Comparison of ENCODE assay signal across 8 mouse cellular contexts in genomic region chrX:105928861-105929477, GRCm38 (mm10). TPM values are rescaled to one million over a fixed set of nuclear protein-coding genes. Genes with fewer than 3 reads are reported as not detected.
DNase-seq lines count a peak whose midpoint lies in the region; ATAC-seq and TF ChIP-seq lines count a peak whose summit lies in the region.

TSS of gene Atrx (minus strand) at chrX:105929403.

- WGBS in heart, embryonic 11.5 days (ENCODE audit: insufficient replicate concordance), result 16% methylated on average over 42 of the region's 42 CpGs
- 28% methylated on average over 42 of the region's 42 CpGs for WGBS in kidney, postnatal 0 days
- WGBS in liver, embryonic 11.5 days, result 12% methylated on average over 42 of the region's 42 CpGs
- WGBS in stomach, embryonic 14.5 days, result 23% methylated on average over 42 of the region's 42 CpGs

- H3K27me3 ChIP-seq in C2C12 (ENCODE audit: control insufficient read depth, insufficient read depth, insufficient read length), result no peaks in the 10 kb centered on the region
- peaks cover 3% of the 10 kb centered on the region; the same call in 1 of the 2 replicates for H3K27me3 ChIP-seq in erythroblast, embryonic 14.5 days (ENCODE audit: control insufficient read depth)
- no peaks in the 10 kb centered on the region for H3K27me3 ChIP-seq in heart, embryonic 11.5 days (ENCODE audit: control insufficient read depth, insufficient read depth, low read length)
- H3K27me3 ChIP-seq in kidney, postnatal 0 days (ENCODE audit: insufficient read depth, low read length), result no peaks in the 10 kb centered on the region
- H3K27me3 ChIP-seq in liver, embryonic 11.5 days (replicated peaks; ENCODE audit: control insufficient read depth, insufficient read depth, low read length), result no peaks in the 10 kb centered on the region
- no peaks in the 10 kb centered on the region for H3K27me3 ChIP-seq in stomach, embryonic 14.5 days (ENCODE audit: control insufficient read depth, insufficient read depth, low read length)

- H3K9me3 ChIP-seq in erythroblast, embryonic 14.5 days (ENCODE audit: control insufficient read depth, low read length), result peaks cover 10% of the 10 kb centered on the region
- no peaks in the 10 kb centered on the region for H3K9me3 ChIP-seq in heart, embryonic 11.5 days (replicated peaks; ENCODE audit: control insufficient read depth, low read length)
- H3K9me3 ChIP-seq in kidney, postnatal 0 days (replicated peaks; ENCODE audit: low read length), result no peaks in the 10 kb centered on the region
- no peaks in the 10 kb centered on the region for H3K9me3 ChIP-seq in liver, embryonic 11.5 days (ENCODE audit: control insufficient read depth, low read length)
- H3K9me3 ChIP-seq in stomach, embryonic 14.5 days (ENCODE audit: control insufficient read depth, low read depth, low read length), result no peaks in the 10 kb centered on the region

- peak; percentile 92 for ATAC-seq in heart, embryonic 11.5 days (replicated peaks; ENCODE audit: insufficient number of reproducible peaks, low FRiP score, low TSS enrichment)
- peak; percentile 93 for ATAC-seq in kidney, postnatal 0 days (replicated peaks; ENCODE audit: low FRiP score, low read depth)
- ATAC-seq in liver, embryonic 11.5 days (replicated peaks; ENCODE audit: low FRiP score), result peak; percentile 95
- peak; percentile 93 for ATAC-seq in stomach, embryonic 14.5 days (ENCODE audit: insufficient number of reproducible peaks, insufficient read depth, low FRiP score, low read depth)

- peak; percentile 95 for DNase-seq in brain, embryonic 14.5 days (ENCODE audit: low read depth)
- DNase-seq in kidney, postnatal 0 days (ENCODE audit: low spot score), result peak; percentile 93
- peak; percentile 69 for DNase-seq in liver, embryonic 11.5 days (ENCODE audit: low spot score)
- peak; percentile 84 for DNase-seq in naive thymus-derived CD4-positive, alpha-beta T cell, adult 2 months (ENCODE audit: low read depth)

- TF ChIP-seq CTCF in C2C12 (IDR thresholded peaks at IDR 0.05; ENCODE audit: control insufficient read depth, insufficient read depth, insufficient read length), result no peak
- TF ChIP-seq CTCF in brain, embryonic 14.5 days (IDR thresholded peaks at IDR 0.05; ENCODE audit: borderline replicate concordance, extremely low read depth, insufficient read depth, insufficient read length), result no peak
- no peak for TF ChIP-seq CTCF in kidney, postnatal 0 days (IDR thresholded peaks at IDR 0.05; ENCODE audit: low read depth)

- H3K4me1 ChIP-seq in erythroblast, embryonic 14.5 days (ENCODE audit: control insufficient read depth), result peaks cover 23% of the 10 kb centered on the region
- H3K4me1 ChIP-seq in heart, embryonic 11.5 days (ENCODE audit: control insufficient read depth, insufficient read depth, low read length), result peaks cover 4% of the 10 kb centered on the region
- no peaks in the 10 kb centered on the region for H3K4me1 ChIP-seq in kidney, postnatal 0 days (replicated peaks; ENCODE audit: insufficient read depth, low read length)
- H3K4me1 ChIP-seq in liver, embryonic 11.5 days (replicated peaks; ENCODE audit: control insufficient read depth, insufficient read depth, low read length), result peaks cover 5% of the 10 kb centered on the region; the same call in 1 of the 2 replicates
- H3K4me1 ChIP-seq in stomach, embryonic 14.5 days (ENCODE audit: control insufficient read depth, insufficient read depth, low read length), result 0 out of 2 replicates have a peak, but pooled peaks cover 3% of the 10 kb centered on the region

- TF ChIP-seq POLR2A in brain, embryonic 14.5 days (IDR thresholded peaks at IDR 0.05; ENCODE audit: borderline replicate concordance, extremely low read depth, insufficient read depth, insufficient read length, poor library complexity, severe bottlenecking), result peak; percentile 35; the same call in 1 of the 2 replicates

- H3K9ac ChIP-seq in heart, embryonic 11.5 days (ENCODE audit: low read depth, low read length), result peak within 1 kb of the TSS; percentile 94
- H3K9ac ChIP-seq in kidney, postnatal 0 days (ENCODE audit: low read depth, low read length), result peak within 1 kb of the TSS; percentile 86
- peak within 1 kb of the TSS; percentile 87 for H3K9ac ChIP-seq in liver, embryonic 11.5 days (ENCODE audit: low read depth, low read length)
- H3K9ac ChIP-seq in stomach, embryonic 14.5 days (replicated peaks; ENCODE audit: low read depth, low read length), result peak within 1 kb of the TSS; percentile 81

- H3ac ChIP-seq in C2C12 (ENCODE audit: control insufficient read depth, insufficient read length, low read depth), result peak within 1 kb of the TSS; percentile 84

- peaks cover 42% of the 10 kb centered on the region for H3K79me3 ChIP-seq in C2C12 (ENCODE audit: low read depth)

- peaks cover 3% of the 10 kb centered on the region for H3K36me3 ChIP-seq in C2C12 (ENCODE audit: control insufficient read depth, insufficient read depth)
- peaks cover 4% of the 10 kb centered on the region for H3K36me3 ChIP-seq in erythroblast, embryonic 14.5 days (ENCODE audit: control insufficient read depth)
- H3K36me3 ChIP-seq in heart, embryonic 11.5 days (ENCODE audit: control insufficient read depth, insufficient read depth, low read length), result no peaks in the 10 kb centered on the region
- no peaks in the 10 kb centered on the region for H3K36me3 ChIP-seq in kidney, postnatal 0 days (ENCODE audit: insufficient read depth, low read length)
- no peaks in the 10 kb centered on the region for H3K36me3 ChIP-seq in liver, embryonic 11.5 days (ENCODE audit: control insufficient read depth, insufficient read depth, low read length)
- H3K36me3 ChIP-seq in stomach, embryonic 14.5 days (ENCODE audit: control insufficient read depth, insufficient read depth, low read length), result no peaks in the 10 kb centered on the region

- H3K27ac ChIP-seq in heart, embryonic 11.5 days (ENCODE audit: low read depth, low read length), result peak within 1 kb of the TSS; percentile 95
- H3K27ac ChIP-seq in kidney, postnatal 0 days, result peak within 1 kb of the TSS; percentile 94
- H3K27ac ChIP-seq in liver, embryonic 11.5 days (ENCODE audit: low read depth, low read length), result peak within 1 kb of the TSS; percentile 85
- peak within 1 kb of the TSS; percentile 87 for H3K27ac ChIP-seq in stomach, embryonic 14.5 days (ENCODE audit: low read length)

- H3K4me3 ChIP-seq in C2C12 (ENCODE audit: insufficient read depth, poor library complexity, severe bottlenecking), result peak within 1 kb of the TSS; percentile 66
- peak within 1 kb of the TSS; percentile 91 for H3K4me3 ChIP-seq in erythroblast, embryonic 14.5 days (replicated peaks)
- H3K4me3 ChIP-seq in heart, embryonic 11.5 days (ENCODE audit: low read depth, low read length), result peak within 1 kb of the TSS; percentile 71
- peak within 1 kb of the TSS; percentile 62 for H3K4me3 ChIP-seq in kidney, postnatal 0 days (replicated peaks; ENCODE audit: low read depth, low read length)
- H3K4me3 ChIP-seq in liver, embryonic 11.5 days (ENCODE audit: low read depth, low read length), result peak within 1 kb of the TSS; percentile 73
- H3K4me3 ChIP-seq in stomach, embryonic 14.5 days (ENCODE audit: low read depth, low read length), result peak within 1 kb of the TSS; percentile 57

- H3K79me2 ChIP-seq in C2C12 (ENCODE audit: control insufficient read depth, insufficient read depth), result peaks cover 52% of the 10 kb centered on the region

- peak within 1 kb of the TSS; percentile 63 for H3K4me2 ChIP-seq in heart, embryonic 11.5 days
- H3K4me2 ChIP-seq in kidney, postnatal 0 days (ENCODE audit: low read length), result peak within 1 kb of the TSS; percentile 48
- peak within 1 kb of the TSS; percentile 72 for H3K4me2 ChIP-seq in liver, embryonic 11.5 days
- H3K4me2 ChIP-seq in stomach, embryonic 14.5 days (replicated peaks; ENCODE audit: low read depth, low read length), result peak within 1 kb of the TSS; percentile 33

TF ChIP-seq in C2C12, 6 proteins besides CTCF, POLR2A, EP300 and RAD21:
- no peak for TF ChIP-seq MYOG (IDR thresholded peaks at IDR 0.05; ENCODE audit: control insufficient read depth, extremely low read depth, insufficient read length)
- TF ChIP-seq USF1 (IDR thresholded peaks at IDR 0.05; ENCODE audit: low read depth), result no peak
- no peak for TF ChIP-seq MAX (IDR thresholded peaks at IDR 0.05)
- no peak for TF ChIP-seq CEBPB (IDR thresholded peaks at IDR 0.05; ENCODE audit: low read depth)
- no peak for TF ChIP-seq MYOD1 (IDR thresholded peaks at IDR 0.05; ENCODE audit: control insufficient read depth, insufficient read length, low read depth)
- TF ChIP-seq FOSL1 (IDR thresholded peaks at IDR 0.05; ENCODE audit: insufficient read depth, low read length, poor library complexity, severe bottlenecking), result no peak

RNA-seq across cellular contexts. Expression of gene Atrx, which starts in this region (rescaled TPM):
- polyA plus RNA-seq in C2C12 (2012; fragmentation: generic; extraction: Trizol), result 7.9 TPM
- polyA plus RNA-seq in brain, embryonic 14.5 days (2012; rRNA removed), result 84.4 and 105 TPM in 2 replicates
- 0.38 and 0.58 TPM in 2 replicates for polyA plus RNA-seq in erythroblast, embryonic 14.5 days (2012)
- 121 and 143 TPM in 2 replicates for polyA plus RNA-seq in heart, embryonic 11.5 days (2014; fragmentation: Nextera tagmentation; extraction: Ambion mirVana)
- 125 and 141 TPM in 2 replicates for polyA plus RNA-seq in kidney, postnatal 0 days (2015; fragmentation: Nextera tagmentation; extraction: Ambion mirVana)
- 96.3 and 99.3 TPM in 2 replicates for polyA plus RNA-seq in liver, embryonic 11.5 days (2014; fragmentation: Nextera tagmentation; extraction: Ambion mirVana)
- polyA plus RNA-seq in stomach, embryonic 14.5 days (2014; fragmentation: Nextera tagmentation; extraction: Ambion mirVana), result 223 and 224 TPM in 2 replicates

Comparison
In these comparisons a context has a peak if more than half of its experiments do, and no peak if none do; other contexts are left out.
1. Peak in every context shown above with its lines: DNase-seq, ATAC-seq, H3K4me3 ChIP-seq and H3K27ac ChIP-seq.